10 mouse cellular contexts compared by ENCODE assay signal in genomic region chr3:31097976-31098375, GRCm38 (mm10). TPM values are rescaled to one million over a fixed set of nuclear protein-coding genes. Genes with fewer than 3 reads are reported as not detected.
DNase-seq lines count a peak whose midpoint lies in the region; ATAC-seq and TF ChIP-seq lines count a peak whose summit lies in the region.
"Had no signal": no experiment of that assay in that cellular context is flagged by ENCODE, and none has a peak within 500 bp of the region (broad histone marks: within the 10 kb centered on the region; RNA-seq: fewer than 3 reads in every experiment).

No protein-coding gene starts in this region.

- H3K9me3 ChIP-seq in heart, embryonic 10.5 days, result no peaks in the 10 kb centered on the region
- no peaks in the 10 kb centered on the region for H3K9me3 ChIP-seq in embryonic facial prominence, embryonic 15.5 days (replicated peaks)
- no peaks in the 10 kb centered on the region for H3K9me3 ChIP-seq in limb, embryonic 13.5 days

- H3K27ac ChIP-seq in heart, embryonic 10.5 days, result no peak overlapping the region
- no peak overlapping the region for H3K27ac ChIP-seq in embryonic facial prominence, embryonic 15.5 days (replicated peaks)
- H3K27ac ChIP-seq in limb, embryonic 13.5 days, result no peak overlapping the region
- H3K27ac ChIP-seq: liver, embryonic 14.5 days had no signal

- no peak for ATAC-seq in embryonic facial prominence, embryonic 15.5 days (ENCODE audit: insufficient number of reproducible peaks, low FRiP score, low TSS enrichment, low read depth)
- no peak for ATAC-seq in limb, embryonic 13.5 days (ENCODE audit: low FRiP score, low read depth)

- no peaks in the 10 kb centered on the region for H3K27me3 ChIP-seq in heart, embryonic 10.5 days (ENCODE audit: insufficient read depth, poor library complexity, severe bottlenecking)
- no peaks in the 10 kb centered on the region for H3K27me3 ChIP-seq in C2C12 (ENCODE audit: control insufficient read depth, insufficient read depth, insufficient read length)
- H3K27me3 ChIP-seq in embryonic facial prominence, embryonic 15.5 days, result no peaks in the 10 kb centered on the region
- no peaks in the 10 kb centered on the region for H3K27me3 ChIP-seq in limb, embryonic 13.5 days

- peaks cover 14% of the 10 kb centered on the region for H3K36me3 ChIP-seq in heart, embryonic 10.5 days
- peaks cover 56% of the 10 kb centered on the region for H3K36me3 ChIP-seq in C2C12 (ENCODE audit: control insufficient read depth, insufficient read depth)
- no peaks in the 10 kb centered on the region for H3K36me3 ChIP-seq in embryonic facial prominence, embryonic 15.5 days
- peaks cover 8% of the 10 kb centered on the region; the same call in 1 of the 2 replicates for H3K36me3 ChIP-seq in limb, embryonic 13.5 days

- 0 out of 2 replicates have a peak overlapping the region, but pooled peaks have one; percentile 6 for H3K4me2 ChIP-seq in embryonic facial prominence, embryonic 15.5 days (replicated peaks)
- H3K4me2 ChIP-seq in limb, embryonic 13.5 days (replicated peaks), result peak overlapping the region; percentile 55

- H3ac ChIP-seq in C2C12 (ENCODE audit: control insufficient read depth, insufficient read length, low read depth), result peak overlapping the region; percentile 19

- H3K4me1 ChIP-seq in heart, embryonic 10.5 days, result peaks cover 27% of the 10 kb centered on the region
- peaks cover 30% of the 10 kb centered on the region for H3K4me1 ChIP-seq in embryonic facial prominence, embryonic 15.5 days
- peaks cover 44% of the 10 kb centered on the region for H3K4me1 ChIP-seq in limb, embryonic 13.5 days

- H3K79me2 ChIP-seq in C2C12 (ENCODE audit: control insufficient read depth, insufficient read depth), result peaks cover 79% of the 10 kb centered on the region

- TF ChIP-seq CTCF in C2C12 (IDR thresholded peaks at IDR 0.05; ENCODE audit: control insufficient read depth, insufficient read depth, insufficient read length), result no peak

- DNase-seq in heart, embryonic 10.5 days (ENCODE audit: low spot score), result peak; percentile 58
- no peak for DNase-seq in heart, postnatal 10 days
- DNase-seq in thymus, adult 18-20 months, result no peak
- no peak for DNase-seq in frontal cortex, postnatal 36 days (ENCODE audit: low spot score in 2 of 2)
- no peak for DNase-seq in urinary bladder, postnatal 4 days (ENCODE audit: low spot score in 2 of 2)
- DNase-seq: right cerebral cortex, postnatal 25 days had no signal

- no peak overlapping the region for H3K9ac ChIP-seq in embryonic facial prominence, embryonic 15.5 days
- H3K9ac ChIP-seq in limb, embryonic 13.5 days, result 0 out of 2 replicates have a peak overlapping the region, but pooled peaks have one; percentile 4
- H3K9ac ChIP-seq: liver, embryonic 14.5 days had no signal

- no peak overlapping the region for H3K4me3 ChIP-seq in heart, embryonic 10.5 days
- no peak overlapping the region for H3K4me3 ChIP-seq in C2C12 (ENCODE audit: insufficient read depth, poor library complexity, severe bottlenecking)
- no peak overlapping the region for H3K4me3 ChIP-seq in embryonic facial prominence, embryonic 15.5 days (replicated peaks)
- H3K4me3 ChIP-seq in limb, embryonic 13.5 days, result peak overlapping the region; percentile 20

- peaks cover 75% of the 10 kb centered on the region for H3K79me3 ChIP-seq in C2C12 (ENCODE audit: low read depth)

- 62% methylated on average over 11 of the region's 11 CpGs for WGBS in heart, embryonic 10.5 days
- 72% methylated on average over 11 of the region's 11 CpGs for WGBS in embryonic facial prominence, embryonic 15.5 days
- 51% methylated on average over 11 of the region's 11 CpGs for WGBS in limb, embryonic 13.5 days

- intact Hi-C loops in heart, postnatal 10 days (cut with DNase I), result no loop called here

TF ChIP-seq in C2C12, 6 proteins besides CTCF, POLR2A, EP300 and RAD21:
- TF ChIP-seq MAX (IDR thresholded peaks at IDR 0.05), result no peak
- no peak for TF ChIP-seq USF1 (IDR thresholded peaks at IDR 0.05; ENCODE audit: low read depth)
- TF ChIP-seq MYOG (IDR thresholded peaks at IDR 0.05; ENCODE audit: control insufficient read depth, extremely low read depth, insufficient read length), result no peak
- TF ChIP-seq FOSL1 (IDR thresholded peaks at IDR 0.05; ENCODE audit: insufficient read depth, low read length, poor library complexity, severe bottlenecking), result no peak
- no peak for TF ChIP-seq MYOD1 (IDR thresholded peaks at IDR 0.05; ENCODE audit: control insufficient read depth, insufficient read length, low read depth)
- TF ChIP-seq CEBPB (IDR thresholded peaks at IDR 0.05; ENCODE audit: low read depth), result no peak

RNA-seq across cellular contexts. Expression of gene Skil, which starts 3.1 kb away (rescaled TPM):
- 19.0 and 22.0 TPM in 2 replicates for polyA plus RNA-seq in heart, embryonic 10.5 days (2016; fragmentation: Nextera tagmentation; extraction: Ambion mirVana)
- total RNA-seq in heart, postnatal 10 days (2021), result 10 to 100 TPM; 25.9 to 26.9 TPM
- 15.0 TPM for polyA plus RNA-seq in C2C12 (2012; fragmentation: generic; extraction: Trizol)
- 15.8 and 16.7 TPM in 2 replicates for polyA plus RNA-seq in embryonic facial prominence, embryonic 15.5 days (2015; fragmentation: Nextera tagmentation; extraction: Ambion mirVana)
- 27.2 and 30.2 TPM in 2 replicates for polyA plus RNA-seq in limb, embryonic 13.5 days (2015; fragmentation: Nextera tagmentation; extraction: Ambion mirVana)

RNA-seq across cellular contexts. Expression of gene Cldn11, which starts 51.7 kb away (rescaled TPM):
- 1.4 and 4.2 TPM in 2 replicates for polyA plus RNA-seq in heart, embryonic 10.5 days (2016; fragmentation: Nextera tagmentation; extraction: Ambion mirVana)
- 1 to 10 TPM; 2.1 to 2.2 TPM for total RNA-seq in heart, postnatal 10 days (2021)
- polyA plus RNA-seq in C2C12 (2012; fragmentation: generic; extraction: Trizol), result not detected
- polyA plus RNA-seq in embryonic facial prominence, embryonic 15.5 days (2015; fragmentation: Nextera tagmentation; extraction: Ambion mirVana), result 16.3 and 34.5 TPM in 2 replicates
- polyA plus RNA-seq in limb, embryonic 13.5 days (2015; fragmentation: Nextera tagmentation; extraction: Ambion mirVana), result 9.4 and 10.7 TPM in 2 replicates
